Mouse (Mus musculus) heart, embryonic 16.5 days (tissue): ENCODE data around the gene Gm9789. TPM values are rescaled to one million over a fixed set of nuclear protein-coding genes. Genes with fewer than 3 reads are reported as not detected.
"Not testable (repeated sequence)": the region's sequence is repeated elsewhere in the genome, so short reads cannot be mapped to it uniquely, and the experiment has no call there.

Experiments
- ATAC-seq: fragments of 200-750 bp; cut with Nextera tagmentation; replicated peaks from 2 replicates; pipeline ENCODE4 v1.8.0; 2017; ENCODE audit warnings: moderate number of reproducible peaks; ENCODE audit not compliant: insufficient read depth, low FRiP score; ENCODE audit errors: extremely low read depth
- H3K27ac ChIP-seq: fragments of 300-500 bp; sonication (generic); 2 replicates; pipeline ENCODE4 v1.5.1; 2014; ENCODE audit warnings: mild to moderate bottlenecking, low read length, control low read depth, moderate library complexity
- H3K27me3 ChIP-seq: fragments of 300-500 bp; sonication (generic); 2 replicates; pipeline ENCODE4 v1.6.1; 2014; ENCODE audit warnings: low read length, mixed read lengths; ENCODE audit not compliant: control insufficient read depth, insufficient read depth
- H3K36me3 ChIP-seq: fragments of 300-500 bp; sonication (generic); 2 replicates; pipeline ENCODE4 v1.6.1; 2014; ENCODE audit not compliant: control insufficient read depth, insufficient read depth
- H3K4me1 ChIP-seq: fragments of 300-500 bp; sonication (generic); 2 replicates; pipeline ENCODE4 v1.6.1; 2014; ENCODE audit warnings: low read length, mixed read lengths; ENCODE audit not compliant: control insufficient read depth, insufficient read depth
- H3K4me2 ChIP-seq: fragments of 300-500 bp; sonication (generic); 2 replicates; pipeline ENCODE4 v1.6.1; 2014; ENCODE audit warnings: low read depth, mild to moderate bottlenecking, control low read depth, low read length
- H3K4me3 ChIP-seq: fragments of 300-500 bp; sonication (generic); 2 replicates; pipeline ENCODE4 v1.5.1; 2014; ENCODE audit warnings: mild to moderate bottlenecking, control low read depth, low read length
- H3K9ac ChIP-seq: fragments of 300-500 bp; sonication (generic); 2 replicates; pipeline ENCODE4 v1.6.1; 2014; ENCODE audit warnings: low read length, control low read depth
- H3K9me3 ChIP-seq: fragments of 300-500 bp; sonication (generic); replicated peaks from 2 replicates; pipeline ENCODE4 v1.6.1; 2016; ENCODE audit warnings: low read length; ENCODE audit not compliant: control insufficient read depth
- WGBS: fragments of 180-500 bp; shearing (Covaris S2); extraction: QIAGEN DNeasy Blood & Tissue Kit; methylation state at CpG from one replicate; pipeline ENCODE4 v1.1.7; 2014; 5-methylcytosine and 5-hydroxymethylcytosine counted together
- polyA plus RNA-seq: library from polyadenylated mRNA; unstranded; fragments of >200 nt; fragmentation: Nextera tagmentation; extraction: Ambion mirVana; gene quantifications from 2 replicates; pipeline ENCODE4 v1.2.1, GENCODE M21; 2015

Gm9789 gene
- polyA plus RNA-seq: not detected in 2 replicates

DNA sequence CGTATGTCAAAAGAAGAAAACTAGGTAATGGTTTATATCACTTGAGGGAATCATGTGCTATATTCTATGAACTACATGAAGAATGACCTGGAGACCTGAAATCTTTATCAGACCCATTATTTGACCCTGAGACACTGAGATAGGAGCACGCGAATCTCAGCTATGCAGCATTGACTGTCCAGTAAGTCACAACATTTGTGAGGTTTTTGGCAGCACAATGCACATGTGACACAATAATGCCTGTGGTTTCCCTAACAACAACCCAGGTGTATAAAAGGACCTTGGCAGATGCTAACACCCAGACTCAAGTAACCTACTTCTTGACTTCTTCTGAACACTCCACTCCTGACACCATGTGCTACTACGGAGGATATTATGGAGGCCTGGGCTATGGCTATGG, at the start of gene Gm9789:
Gm9789 (plus strand) TSS at position 301 of the 400 bp plus-strand sequence.
- H3K4me1 ChIP-seq: no peaks in the 10 kb centered on the region
- no peaks in the 10 kb centered on the region for H3K36me3 ChIP-seq
- no peak within 1 kb of the TSS for H3K4me2 ChIP-seq
- no peaks in the 10 kb centered on the region for H3K27me3 ChIP-seq
- H3K4me3 ChIP-seq: no peak within 1 kb of the TSS
- WGBS: 77% methylated on average over 4 of the region's 4 CpGs
- H3K9ac ChIP-seq: no peak within 1 kb of the TSS
- H3K9me3 ChIP-seq: peaks cover 2% of the 10 kb centered on the region; the same call in 1 of the 2 replicates
- no peak for ATAC-seq
- no peak within 1 kb of the TSS for H3K27ac ChIP-seq

DNA sequence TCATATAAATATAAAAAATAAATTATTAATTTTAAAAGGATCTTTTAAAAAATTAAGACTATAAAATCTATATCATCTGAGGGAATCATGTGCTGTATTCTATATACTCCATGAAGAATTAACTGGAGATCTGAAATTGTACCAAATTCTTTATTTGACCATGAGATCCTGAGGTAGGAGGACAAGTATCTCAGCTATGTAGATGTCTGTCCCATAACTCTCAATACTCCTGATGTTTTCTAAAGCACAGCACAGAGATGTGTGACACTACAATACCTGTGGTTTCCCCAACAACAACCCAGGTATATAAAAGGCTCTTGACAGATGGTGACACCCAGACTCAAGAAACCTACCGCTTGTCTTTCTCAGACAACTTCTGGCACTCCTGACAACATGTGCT, 17.2 kb upstream of the Gm9789 start, which contains the start of gene Gm6358:
Gm6358 (plus strand) TSS at position 301 of the 400 bp plus-strand sequence.
- Histone ChIP-seq H3K27ac (no peak within 1 kb of the TSS), H3K27me3 (no peaks in the 10 kb centered on the region), H3K4me2 (no peak within 1 kb of the TSS), H3K4me1 (no peaks in the 10 kb centered on the region), H3K36me3 (no peaks in the 10 kb centered on the region), H3K4me3 (no peak within 1 kb of the TSS), H3K9me3 (no peaks in the 10 kb centered on the region), H3K9ac (no peak within 1 kb of the TSS)
- 97% methylated on average over 1 of the region's 1 CpGs for WGBS
- no peak for ATAC-seq

DNA sequence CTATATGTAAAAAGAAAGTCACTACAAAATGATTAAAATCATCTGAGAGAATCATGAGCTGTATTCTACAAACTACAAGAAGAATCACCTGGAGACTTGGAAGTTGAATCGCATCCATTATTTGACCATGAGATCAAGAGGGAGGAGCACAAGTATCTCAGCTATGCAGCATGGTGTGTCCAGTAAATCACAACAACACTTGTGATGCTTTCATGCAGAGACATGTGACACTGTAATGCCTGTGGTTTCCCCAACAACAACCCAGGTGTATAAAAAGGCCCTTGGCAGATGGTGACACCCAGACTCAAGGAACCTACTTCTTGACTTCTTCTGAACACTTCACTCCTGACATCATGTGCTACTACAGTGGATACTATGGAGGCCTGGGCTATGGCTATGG, 7.0 kb upstream of the Gm9789 start, which contains the start of gene Gm10061:
Gm10061 (plus strand) TSS at position 301 of the 400 bp plus-strand sequence.
- 88% methylated on average over 1 of the region's 1 CpGs for WGBS
- no peak for ATAC-seq
- H3K36me3 ChIP-seq: no peaks in the 10 kb centered on the region
- no peaks in the 10 kb centered on the region for H3K4me1 ChIP-seq
- H3K27ac ChIP-seq: no peak within 1 kb of the TSS
- no peak within 1 kb of the TSS for H3K4me2 ChIP-seq
- no peaks in the 10 kb centered on the region for H3K27me3 ChIP-seq
- 0 out of 2 replicates have a peak, but pooled peaks cover 4% of the 10 kb centered on the region for H3K9me3 ChIP-seq
- no peak within 1 kb of the TSS for H3K4me3 ChIP-seq
- H3K9ac ChIP-seq: no peak within 1 kb of the TSS

DNA sequence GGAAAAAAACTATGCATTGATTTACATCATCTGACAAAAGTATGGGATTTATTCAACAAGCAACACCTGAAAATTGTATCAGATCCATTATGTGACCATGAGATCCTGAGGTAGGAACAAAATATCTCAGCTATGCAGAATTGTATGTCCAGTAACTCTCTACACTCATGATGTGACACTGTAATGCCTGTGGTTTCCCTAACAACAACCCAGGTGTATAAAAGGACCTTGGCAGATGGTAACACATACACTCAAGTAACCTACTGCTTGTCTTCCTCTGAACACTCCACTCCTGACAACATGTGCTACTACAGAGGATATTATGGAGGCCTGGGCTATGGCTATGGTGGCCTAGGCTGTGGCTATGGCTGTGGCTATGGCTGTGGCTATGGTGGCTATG, 11.4 kb downstream of the Gm9789 start, which contains the start of gene Gm7735:
Gm7735 (plus strand) TSS at position 301 of the 400 bp plus-strand sequence.
- not testable (repeated sequence) for H3K4me3 ChIP-seq, H3K4me2 ChIP-seq, H3K36me3 ChIP-seq, H3K9me3 ChIP-seq, H3K27me3 ChIP-seq, H3K27ac ChIP-seq, H3K9ac ChIP-seq, H3K4me1 ChIP-seq, ATAC-seq

DNA sequence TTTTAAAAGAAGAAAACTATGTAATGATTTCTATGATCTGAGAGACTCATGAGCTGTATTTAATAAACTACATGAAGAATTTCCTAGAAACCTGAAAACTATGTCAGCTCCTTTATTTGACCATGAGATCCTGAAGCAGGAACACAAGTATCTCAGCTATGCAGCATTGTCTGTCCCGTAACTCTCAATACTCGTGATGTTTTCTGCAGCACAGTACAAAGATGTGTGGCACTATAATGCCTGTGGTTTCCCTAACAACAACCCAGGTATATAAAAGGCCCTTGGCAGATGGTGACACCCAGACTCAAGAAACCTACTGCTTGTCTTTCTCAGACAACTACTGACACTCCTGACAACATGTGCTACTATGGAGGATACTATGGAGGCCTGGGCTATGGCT, 16.7 kb downstream of the Gm9789 start, which contains the start of gene 1110057P08Rik:
1110057P08Rik (plus strand) TSS at position 301 of the 400 bp plus-strand sequence.
- H3K36me3 ChIP-seq: no peaks in the 10 kb centered on the region
- ATAC-seq: no peak
- no peak within 1 kb of the TSS for H3K4me2 ChIP-seq
- H3K9ac ChIP-seq: no peak within 1 kb of the TSS
- WGBS: 62% methylated on average over 2 of the region's 2 CpGs
- no peaks in the 10 kb centered on the region for H3K9me3 ChIP-seq
- H3K4me3 ChIP-seq: no peak within 1 kb of the TSS
- no peaks in the 10 kb centered on the region for H3K4me1 ChIP-seq
- no peaks in the 10 kb centered on the region for H3K27me3 ChIP-seq
- H3K27ac ChIP-seq: no peak within 1 kb of the TSS

DNA sequence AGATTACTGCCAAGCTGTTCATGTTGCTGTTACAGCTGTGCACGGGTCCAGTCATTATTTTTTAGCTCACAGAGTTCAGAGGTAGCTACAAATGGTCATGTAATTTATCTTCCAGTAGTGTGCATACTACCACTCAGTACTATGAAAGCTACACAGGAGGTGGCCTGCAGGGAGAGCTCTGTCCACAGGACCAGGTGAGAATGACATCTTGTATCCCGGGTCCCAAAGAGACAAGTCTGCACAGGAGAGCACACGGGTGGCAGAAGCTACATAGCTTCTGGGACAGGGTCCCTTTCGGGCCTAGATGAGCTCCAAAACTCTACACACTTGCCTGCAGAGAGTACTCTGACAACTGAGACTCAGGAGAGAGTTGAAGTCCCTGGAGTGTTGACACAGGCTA, 30.9 kb downstream of the Gm9789 start:
- Histone ChIP-seq H3K27ac (no peak overlapping the region), H3K9ac (no peak overlapping the region), H3K4me2 (no peak overlapping the region), H3K27me3 (no peaks in the 10 kb centered on the region), H3K9me3 (no peaks in the 10 kb centered on the region), H3K4me1 (no peaks in the 10 kb centered on the region), H3K36me3 (no peaks in the 10 kb centered on the region), H3K4me3 (no peak overlapping the region)
- no peak for ATAC-seq
- 73% methylated on average over 4 of the region's 4 CpGs for WGBS

DNA sequence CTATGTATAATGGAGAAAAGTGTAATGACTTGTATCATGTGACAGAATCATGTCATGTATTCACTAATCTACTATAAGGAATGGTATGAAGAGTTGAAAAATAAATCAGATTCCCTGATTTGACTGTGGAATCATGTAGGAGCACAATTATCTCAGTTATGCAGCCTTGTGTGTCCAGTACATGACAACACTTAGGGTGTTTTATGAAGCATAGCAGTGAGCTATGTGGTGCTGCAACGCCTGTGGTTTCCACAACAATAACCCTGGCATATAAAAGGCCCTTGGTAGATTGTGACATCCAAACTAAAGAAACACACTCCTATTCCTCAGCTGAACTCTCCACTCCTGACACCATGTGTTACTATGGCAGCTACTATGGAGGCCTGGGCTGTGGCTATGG, 47.8 kb downstream of the Gm9789 start, which contains the start of gene Krtap20-2:
Krtap20-2 (plus strand) TSS at position 301 of the 400 bp plus-strand sequence.
- ATAC-seq: no peak
- Histone ChIP-seq H3K27me3 (no peaks in the 10 kb centered on the region), H3K9me3 (no peaks in the 10 kb centered on the region; the same call in 1 of the 2 replicates), H3K36me3 (no peaks in the 10 kb centered on the region), H3K27ac (no peak within 1 kb of the TSS), H3K4me3 (no peak within 1 kb of the TSS), H3K4me2 (no peak within 1 kb of the TSS), H3K9ac (no peak within 1 kb of the TSS), H3K4me1 (no peaks in the 10 kb centered on the region)
- WGBS: 47% methylated on average over 1 of the region's 1 CpGs

Other genes with a start within 250 kb of the Gm9789 start
- not detected in 2 replicates for gene Krtap19-9b, start 225.7 kb upstream of the Gm9789 start, polyA plus RNA-seq
- gene Krtap16-3, start 195.1 kb upstream of the Gm9789 start, polyA plus RNA-seq: not detected in 2 replicates
- not detected in 2 replicates for gene Krtap22-2, start 147.2 kb upstream of the Gm9789 start, polyA plus RNA-seq
- not detected in 2 replicates for gene Gm10229, start 142.7 kb upstream of the Gm9789 start, polyA plus RNA-seq
- gene Krtap6-1, start 126.3 kb upstream of the Gm9789 start, polyA plus RNA-seq: not detected in 2 replicates
- gene Gm10228, start 116.5 kb upstream of the Gm9789 start, polyA plus RNA-seq: not detected in 2 replicates
- not detected in 2 replicates for gene Krtap6-5, start 110.1 kb upstream of the Gm9789 start, polyA plus RNA-seq
- gene 1110025L11Rik, start 94.0 kb upstream of the Gm9789 start, polyA plus RNA-seq: not detected in 2 replicates
- not detected in 2 replicates for gene Krtap6-3, start 73.9 kb upstream of the Gm9789 start, polyA plus RNA-seq
- not detected in 2 replicates for gene Gm6358, start 17.1 kb upstream of the Gm9789 start, polyA plus RNA-seq
- gene Gm10061, start 6.9 kb upstream of the Gm9789 start, polyA plus RNA-seq: not detected in 2 replicates
- gene Gm7735, start 11.5 kb downstream of the Gm9789 start, polyA plus RNA-seq: not detected in 2 replicates
- not detected in 2 replicates for gene 1110057P08Rik, start 16.8 kb downstream of the Gm9789 start, polyA plus RNA-seq
- not detected in 2 replicates for gene Krtap20-2, start 47.9 kb downstream of the Gm9789 start, polyA plus RNA-seq
- gene Krtap21-1, start 245.9 kb downstream of the Gm9789 start, polyA plus RNA-seq: not detected in 2 replicates